Mouse (Mus musculus): ENCODE results near the gene Adcy7. TPM values are rescaled to one million over a fixed set of nuclear protein-coding genes. Genes with fewer than 3 reads are reported as not detected.
A peak's percentile ranks its signal among the peaks of the same experiment; 100 is the strongest.

The Adcy7 gene
- total RNA-seq (2014; fragmentation: Nextera tagmentation) (95.9 and 117 TPM in 2 replicates), total RNA-seq (2017) (129 and 140 TPM in 2 replicates), polyA plus RNA-seq (2012) (69.8 and 70.0 TPM in 2 replicates)

- Histone ChIP-seq H3K27me3 (ENCODE audit: insufficient read depth, low read length) (peaks cover 9% of the 10 kb centered on the region; the same call in 1 of the 2 replicates), H3K36me3 (replicated peaks) (peaks cover 40% of the 10 kb centered on the region), H3K9me3 (replicated peaks) (no peaks in the 10 kb centered on the region), H3K4me3 (ENCODE audit: low read depth, low read length) (peak within 1 kb of the TSS; percentile 84), H3K4me1 (ENCODE audit: insufficient read depth, low read depth, low read length) (peaks cover 75% of the 10 kb centered on the region)
- TF ChIP-seq GATA1 (IDR thresholded peaks at IDR 0.05; ENCODE audit: borderline replicate concordance, low read length) = no peak
- TF ChIP-seq TAL1 (conservative IDR thresholded peaks at IDR 0.05; ENCODE audit: low read depth, low read length) = no peak
- TF ChIP-seq GATA2 (IDR thresholded peaks at IDR 0.05; ENCODE audit: borderline replicate concordance, low read depth, low read length) = no peak
- TF ChIP-seq POLR2AphosphoS5 (IDR thresholded peaks at IDR 0.05; ENCODE audit: insufficient replicate concordance, low read depth, low read length) = no peak
- TF ChIP-seq CTCF (IDR thresholded peaks at IDR 0.05; ENCODE audit: low read depth, low read length) = no peak; the same call in 1 of the 2 replicates
- DNase-seq (ENCODE audit: low spot score) (peak; percentile 80), ATAC-seq (ENCODE audit: extremely low read depth, insufficient number of reproducible peaks, low FRiP score, poor library complexity, severe bottlenecking) (peak; percentile 50; the same call in 1 of the 2 replicates)
These were observed at the start of gene Adcy7 for GRCm38 (mm10) chr8:88272231-88273050. Gene Adcy7, plus strand, starts transcription at chr8:88272403.

- H3K36me3 ChIP-seq (replicated peaks) = peaks cover 52% of the 10 kb centered on the region
- H3K27me3 ChIP-seq (ENCODE audit: insufficient read depth, low read length) = no peaks in the 10 kb centered on the region
- DNase-seq (ENCODE audit: low spot score) = no peak
- TF ChIP-seq CTCF (IDR thresholded peaks at IDR 0.05; ENCODE audit: low read depth, low read length) (no peak), POLR2AphosphoS5 (IDR thresholded peaks at IDR 0.05; ENCODE audit: insufficient replicate concordance, low read depth, low read length) (no peak), TAL1 (conservative IDR thresholded peaks at IDR 0.05; ENCODE audit: low read depth, low read length) (no peak), GATA1 (IDR thresholded peaks at IDR 0.05; ENCODE audit: borderline replicate concordance, low read length) (no peak), GATA2 (IDR thresholded peaks at IDR 0.05; ENCODE audit: borderline replicate concordance, low read depth, low read length) (no peak)
- H3K4me1 ChIP-seq (ENCODE audit: insufficient read depth, low read depth, low read length) = peaks cover 30% of the 10 kb centered on the region
- no peak overlapping the region for H3K4me3 ChIP-seq (ENCODE audit: low read depth, low read length)
- H3K9me3 ChIP-seq (replicated peaks) = no peaks in the 10 kb centered on the region
- no peak for ATAC-seq (ENCODE audit: extremely low read depth, insufficient number of reproducible peaks, low FRiP score, poor library complexity, severe bottlenecking)
These were observed 46.8 kb upstream of the Adcy7 start for GRCm38 (mm10) chr8:88225358-88225757.

GRCm38 (mm10) chr8:88227851-88228250 lies 44.4 kb upstream of the Adcy7 start:
- ATAC-seq (ENCODE audit: extremely low read depth, insufficient number of reproducible peaks, low FRiP score, poor library complexity, severe bottlenecking) (no peak), DNase-seq (ENCODE audit: low spot score) (no peak)
- H3K4me3 ChIP-seq (ENCODE audit: low read depth, low read length) = no peak overlapping the region
- peaks cover 52% of the 10 kb centered on the region for H3K36me3 ChIP-seq (replicated peaks)
- no peaks in the 10 kb centered on the region for H3K9me3 ChIP-seq (replicated peaks)
- TF ChIP-seq GATA2 (IDR thresholded peaks at IDR 0.05; ENCODE audit: borderline replicate concordance, low read depth, low read length) = no peak
- TF ChIP-seq POLR2AphosphoS5 (IDR thresholded peaks at IDR 0.05; ENCODE audit: insufficient replicate concordance, low read depth, low read length) = no peak
- no peak for TF ChIP-seq GATA1 (IDR thresholded peaks at IDR 0.05; ENCODE audit: borderline replicate concordance, low read length)
- no peak for TF ChIP-seq TAL1 (conservative IDR thresholded peaks at IDR 0.05; ENCODE audit: low read depth, low read length)
- no peak for TF ChIP-seq CTCF (IDR thresholded peaks at IDR 0.05; ENCODE audit: low read depth, low read length)
- H3K4me1 ChIP-seq (ENCODE audit: insufficient read depth, low read depth, low read length) = peaks cover 17% of the 10 kb centered on the region
- no peaks in the 10 kb centered on the region for H3K27me3 ChIP-seq (ENCODE audit: insufficient read depth, low read length)

GRCm38 (mm10) chr8:88228286-88228685 lies 43.9 kb upstream of the Adcy7 start:
- Histone ChIP-seq H3K36me3 (replicated peaks) (peaks cover 51% of the 10 kb centered on the region), H3K9me3 (replicated peaks) (no peaks in the 10 kb centered on the region), H3K4me3 (ENCODE audit: low read depth, low read length) (no peak overlapping the region), H3K27me3 (ENCODE audit: insufficient read depth, low read length) (no peaks in the 10 kb centered on the region), H3K4me1 (ENCODE audit: insufficient read depth, low read depth, low read length) (peaks cover 17% of the 10 kb centered on the region)
- DNase-seq (ENCODE audit: low spot score) (no peak), ATAC-seq (ENCODE audit: extremely low read depth, insufficient number of reproducible peaks, low FRiP score, poor library complexity, severe bottlenecking) (no peak)
- TF ChIP-seq TAL1 (conservative IDR thresholded peaks at IDR 0.05; ENCODE audit: low read depth, low read length) (no peak), GATA2 (IDR thresholded peaks at IDR 0.05; ENCODE audit: borderline replicate concordance, low read depth, low read length) (no peak), GATA1 (IDR thresholded peaks at IDR 0.05; ENCODE audit: borderline replicate concordance, low read length) (no peak), CTCF (IDR thresholded peaks at IDR 0.05; ENCODE audit: low read depth, low read length) (no peak), POLR2AphosphoS5 (IDR thresholded peaks at IDR 0.05; ENCODE audit: insufficient replicate concordance, low read depth, low read length) (no peak)

GRCm38 (mm10) chr8:88228800-88229199 lies 43.4 kb upstream of the Adcy7 start:
- no peak for DNase-seq (ENCODE audit: low spot score)
- TF ChIP-seq CTCF (IDR thresholded peaks at IDR 0.05; ENCODE audit: low read depth, low read length) (no peak), GATA2 (IDR thresholded peaks at IDR 0.05; ENCODE audit: borderline replicate concordance, low read depth, low read length) (no peak), POLR2AphosphoS5 (IDR thresholded peaks at IDR 0.05; ENCODE audit: insufficient replicate concordance, low read depth, low read length) (no peak), GATA1 (IDR thresholded peaks at IDR 0.05; ENCODE audit: borderline replicate concordance, low read length) (no peak), TAL1 (conservative IDR thresholded peaks at IDR 0.05; ENCODE audit: low read depth, low read length) (no peak)
- Histone ChIP-seq H3K4me3 (ENCODE audit: low read depth, low read length) (no peak overlapping the region), H3K36me3 (replicated peaks) (peaks cover 51% of the 10 kb centered on the region), H3K9me3 (replicated peaks) (no peaks in the 10 kb centered on the region), H3K27me3 (ENCODE audit: insufficient read depth, low read length) (no peaks in the 10 kb centered on the region), H3K4me1 (ENCODE audit: insufficient read depth, low read depth, low read length) (peaks cover 17% of the 10 kb centered on the region)
- ATAC-seq (ENCODE audit: extremely low read depth, insufficient number of reproducible peaks, low FRiP score, poor library complexity, severe bottlenecking) = no peak

GRCm38 (mm10) chr8:88236666-88237065 lies 35.5 kb upstream of the Adcy7 start:
- no peak for TF ChIP-seq GATA2 (IDR thresholded peaks at IDR 0.05; ENCODE audit: borderline replicate concordance, low read depth, low read length)
- no peaks in the 10 kb centered on the region for H3K9me3 ChIP-seq (replicated peaks)
- H3K4me1 ChIP-seq (ENCODE audit: insufficient read depth, low read depth, low read length) = peaks cover 10% of the 10 kb centered on the region
- DNase-seq (ENCODE audit: low spot score) (no peak), ATAC-seq (ENCODE audit: extremely low read depth, insufficient number of reproducible peaks, low FRiP score, poor library complexity, severe bottlenecking) (no peak)
- H3K4me3 ChIP-seq (ENCODE audit: low read depth, low read length) = no peak overlapping the region
- H3K27me3 ChIP-seq (ENCODE audit: insufficient read depth, low read length) = no peaks in the 10 kb centered on the region
- peaks cover 40% of the 10 kb centered on the region for H3K36me3 ChIP-seq (replicated peaks)
